Mouse (Mus musculus) lung, adult 18-20 months (tissue): Measurements from ENCODE around the gene Slc38a7.
"Not testable (repeated sequence)": the region's sequence is repeated elsewhere in the genome, so short reads cannot be mapped to it uniquely, and the experiment has no call there.

ENCODE experiments used
- DNase-seq, 2 experiments: peaks; one replicate each; pipeline ENCODE4 v3.0.0; 2022; ENCODE audit warnings: mixed read lengths in 2 of 2

Gene Slc38a7

GRCm38 (mm10) chr8:95853102-95853843 is at the start of gene Slc38a7:
Gene Slc38a7 (minus strand): TSS chr8:95853539.
- DNase-seq = peak; percentile 87 to 90

GRCm38 (mm10) chr8:95901864-95902263 is 48.5 kb upstream of the Slc38a7 start:
- peak in 1 of 2 experiments; percentile 9 for DNase-seq

GRCm38 (mm10) chr8:95893701-95894100 is 40.4 kb upstream of the Slc38a7 start:
- no peak for DNase-seq

GRCm38 (mm10) chr8:95888285-95889136 is 35.2 kb upstream of the Slc38a7 start, which contains the start of gene Got2:
Gene Got2 (minus strand): TSS chr8:95888547.
- peak; percentile 88 to 90 for DNase-seq

- DNase-seq = peak; percentile 75 to 78
Observed at GRCm38 (mm10) chr8:95887578-95888284, 34.4 kb upstream of the Slc38a7 start.

- DNase-seq = peak; percentile 32 to 48
Observed at GRCm38 (mm10) chr8:95886647-95887577, 33.6 kb upstream of the Slc38a7 start.

- DNase-seq = no peak
Observed at GRCm38 (mm10) chr8:95885966-95886365, 32.6 kb upstream of the Slc38a7 start.

DNA sequence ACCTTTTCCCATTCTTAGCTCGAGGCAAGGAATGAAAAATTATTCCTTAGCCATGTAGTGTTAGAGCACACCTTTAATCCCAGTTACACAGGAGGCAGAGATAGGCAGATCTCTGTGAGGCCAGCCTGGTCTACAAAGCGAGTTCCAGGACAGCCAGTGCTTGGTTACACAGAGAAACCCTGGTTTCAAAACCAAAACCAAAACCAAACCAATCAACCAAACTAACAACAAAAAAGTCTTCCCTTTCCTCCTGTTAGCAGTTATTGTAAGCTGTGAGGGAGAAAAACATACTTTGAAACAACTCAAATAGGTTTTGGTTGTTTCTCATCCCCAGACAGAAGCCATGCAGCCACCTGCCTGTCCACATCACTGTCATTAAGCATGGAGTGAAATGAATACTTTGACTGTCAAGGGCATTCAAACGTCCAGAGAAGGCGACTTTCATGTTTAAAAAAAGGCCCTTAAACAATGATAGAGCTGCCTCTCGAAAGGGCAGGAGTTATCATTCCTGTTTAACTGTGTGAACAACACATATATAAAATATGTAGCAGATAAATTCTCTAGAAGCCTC is 32.0 kb upstream of the Slc38a7 start:
- DNase-seq = no peak

DNA sequence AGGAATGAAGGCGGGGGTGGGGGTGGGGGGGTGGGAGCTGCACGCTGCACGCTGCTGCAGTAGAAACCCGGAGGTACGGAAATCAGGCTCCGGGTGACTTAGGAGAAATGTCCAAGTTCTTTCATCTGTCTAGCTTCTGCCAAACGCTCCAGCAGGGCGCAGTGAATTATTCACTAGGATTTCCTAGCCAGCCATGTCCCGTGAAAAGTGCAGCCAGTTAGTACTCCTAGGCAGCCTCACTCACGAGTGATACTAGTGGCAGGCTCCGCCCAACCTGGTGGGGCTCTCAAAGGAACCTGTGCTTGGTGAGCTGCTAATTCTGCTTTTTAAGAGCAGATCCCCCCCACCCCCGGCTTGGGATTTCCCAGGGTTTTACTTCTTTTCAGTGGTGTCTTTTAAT is 31.2 kb upstream of the Slc38a7 start:
- no peak for DNase-seq

DNA sequence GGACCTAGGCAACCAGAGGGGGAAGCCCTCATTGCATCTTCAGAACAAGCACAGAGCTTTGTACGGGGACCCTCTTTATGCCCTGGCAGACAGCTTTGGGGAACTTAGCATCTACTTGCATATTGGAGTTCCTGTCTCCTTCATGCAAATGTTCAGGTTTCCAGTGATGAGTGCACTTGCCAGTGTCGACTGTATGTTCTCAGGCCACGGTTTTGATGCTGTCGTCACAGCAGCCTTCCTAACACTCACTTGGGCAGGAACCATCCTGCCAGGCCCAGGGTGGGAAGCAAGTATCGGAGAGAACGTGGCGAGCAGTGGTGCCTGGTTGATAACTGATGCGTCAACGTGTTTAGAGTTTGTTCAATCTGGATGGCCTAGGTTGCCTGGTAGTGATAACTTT is 28.9 kb upstream of the Slc38a7 start:
- no peak for DNase-seq

GRCm38 (mm10) chr8:95881576-95881975 is 28.2 kb upstream of the Slc38a7 start:
- DNase-seq = no peak

GRCm38 (mm10) chr8:95879823-95880222 is 26.5 kb upstream of the Slc38a7 start:
- no peak for DNase-seq

DNA sequence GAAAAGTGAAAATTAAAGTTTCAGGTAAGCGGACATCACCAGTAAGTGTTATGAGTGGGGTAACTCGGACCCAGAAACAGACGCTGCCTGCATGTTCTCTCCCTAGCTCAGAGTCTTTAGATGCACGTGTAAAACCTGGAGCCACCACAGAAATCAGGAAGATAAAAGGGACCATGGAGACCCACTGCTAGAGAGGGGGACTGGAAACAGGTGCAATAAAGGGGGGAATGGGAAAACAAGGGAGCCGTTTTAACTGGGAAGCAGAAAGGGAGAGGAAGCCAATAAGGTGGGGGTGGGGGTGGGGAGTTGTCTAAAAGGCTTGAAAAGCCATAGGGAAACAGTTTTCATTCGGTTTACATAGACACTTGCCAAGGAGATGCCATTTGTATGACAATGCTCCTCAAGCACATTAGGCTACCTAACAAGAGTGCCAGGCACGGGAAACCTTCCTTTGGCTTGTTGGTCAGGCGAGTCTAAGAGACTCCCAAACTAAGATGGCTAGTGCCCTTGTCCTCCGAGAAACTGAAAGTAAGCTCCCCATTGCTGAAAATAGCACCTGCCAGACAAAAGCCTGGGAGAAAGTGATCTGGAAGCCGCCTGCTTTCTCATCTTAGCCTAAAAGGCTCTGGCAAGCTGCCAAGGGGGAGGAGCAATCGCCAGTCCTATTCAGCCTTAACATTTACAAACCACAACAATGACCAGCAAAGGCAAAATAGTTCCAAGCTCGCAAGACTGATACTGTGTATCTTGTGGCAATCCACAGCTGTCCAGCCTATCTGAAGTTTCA is 25.0 kb upstream of the Slc38a7 start:
- peak; percentile 43 to 51 for DNase-seq

DNA sequence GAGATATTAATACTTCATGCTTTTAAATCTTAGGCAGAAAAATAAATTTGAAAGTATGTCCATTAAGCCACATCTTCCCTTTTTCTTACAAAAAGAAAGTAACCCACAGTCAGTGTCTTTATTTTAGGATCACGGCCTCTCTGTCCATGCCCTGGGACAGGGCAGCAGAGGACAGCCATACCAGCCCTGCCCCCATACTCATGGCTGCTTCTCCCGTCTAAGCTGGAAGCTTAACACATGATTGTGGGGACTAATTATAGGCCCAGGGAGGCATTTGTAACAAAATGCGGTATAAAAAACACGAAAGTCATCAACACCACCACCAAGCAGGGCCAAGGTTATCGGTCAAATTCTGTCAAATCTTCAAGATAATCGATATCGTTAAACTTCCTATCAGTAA is 21.9 kb upstream of the Slc38a7 start:
- no peak for DNase-seq

DNA sequence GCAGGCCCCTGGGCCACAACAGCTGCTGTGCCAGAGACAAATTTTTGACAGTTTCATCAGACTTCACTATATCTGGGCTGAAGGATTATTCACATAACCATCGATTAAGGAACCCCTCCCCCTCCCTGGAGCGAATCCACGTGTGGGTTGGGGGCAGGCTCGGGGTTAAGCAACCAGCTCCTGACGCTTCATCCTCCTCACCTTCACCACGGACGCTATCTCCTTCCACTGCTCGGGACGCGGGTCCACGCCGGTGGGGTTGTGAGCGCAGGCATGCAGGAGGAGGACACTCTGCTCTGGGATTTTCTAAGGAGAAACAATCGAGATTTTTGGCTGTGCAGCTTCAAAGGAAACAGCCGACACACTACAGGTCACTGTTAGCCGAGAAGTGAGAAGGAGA is 18.4 kb upstream of the Slc38a7 start:
- DNase-seq = no peak

- DNase-seq = not testable (repeated sequence)
Observed at GRCm38 (mm10) chr8:95864851-95865250, 11.5 kb upstream of the Slc38a7 start.

DNA sequence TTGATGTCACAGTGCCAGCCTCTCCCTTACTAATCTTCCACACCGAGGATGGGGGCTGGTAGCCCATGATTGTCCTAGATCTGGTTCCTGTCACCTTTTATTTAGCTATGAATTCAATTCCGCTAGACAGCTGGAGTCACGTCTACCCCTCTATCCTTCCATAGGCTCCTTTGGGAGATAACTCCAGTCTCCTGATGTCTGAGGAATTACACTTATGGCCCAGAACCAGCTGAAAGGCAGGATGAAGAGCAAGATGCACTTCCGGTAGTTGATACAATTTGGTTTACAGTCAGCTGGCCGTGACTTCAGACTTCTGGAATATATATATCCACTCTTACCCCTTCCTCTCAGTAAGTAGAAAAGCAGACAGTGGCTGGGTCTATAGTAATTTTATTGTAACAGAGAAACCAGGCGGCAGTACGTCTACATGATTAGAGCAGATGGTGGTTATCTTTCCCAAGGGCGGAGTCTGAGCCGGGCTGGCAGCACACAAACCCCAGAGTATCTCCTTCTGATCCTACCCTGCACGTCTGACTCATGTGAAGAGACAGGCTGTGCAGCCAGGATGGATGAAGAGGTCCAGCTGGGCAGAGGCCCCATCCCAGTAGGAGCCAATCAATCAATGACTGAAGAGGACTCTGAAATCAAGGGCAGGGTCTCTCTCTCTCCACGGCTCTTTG is 10.6 kb upstream of the Slc38a7 start:
- not testable (repeated sequence) for DNase-seq

DNA sequence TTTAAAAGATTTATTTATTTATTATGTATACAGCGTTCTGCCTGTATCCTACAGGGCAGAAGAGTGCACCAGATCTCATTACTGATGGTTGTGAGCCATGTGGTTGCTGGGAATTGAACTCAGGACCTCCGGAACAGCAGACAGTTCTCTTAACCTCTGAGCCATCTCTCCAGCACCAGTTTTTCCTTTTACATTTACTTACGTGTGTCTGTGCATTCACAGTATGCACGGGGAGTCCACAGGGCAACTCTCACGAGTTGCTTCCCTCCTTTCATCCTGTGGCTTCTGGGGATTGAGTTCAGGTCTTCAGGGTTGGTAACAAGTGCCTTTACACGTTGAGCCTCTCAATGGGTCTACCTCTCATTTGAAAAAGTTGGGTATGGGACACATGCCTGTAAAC is 835 bp upstream of the Slc38a7 start:
- no peak for DNase-seq

- peak; percentile 71 to 77 for DNase-seq
Observed at GRCm38 (mm10) chr8:95852290-95852689, 1.0 kb downstream of the Slc38a7 start.

DNA sequence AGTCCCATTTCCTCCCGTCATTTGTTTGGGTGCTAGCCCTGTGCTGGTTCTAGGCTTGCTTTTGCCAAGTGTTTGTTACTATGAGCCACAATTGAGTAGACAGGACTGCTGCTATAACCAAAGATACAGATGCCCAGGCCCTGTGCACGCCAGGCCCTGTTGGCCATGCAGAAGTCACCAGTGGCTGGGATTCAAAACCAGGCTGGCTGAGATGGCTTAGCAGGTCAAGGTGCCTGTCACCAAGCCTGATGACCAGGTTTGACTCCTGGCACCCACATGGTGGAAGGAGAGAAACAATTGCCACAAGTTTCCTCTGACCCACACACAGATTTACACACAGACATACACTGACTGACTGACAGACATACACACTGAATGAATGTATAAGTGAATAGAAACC is 3.0 kb downstream of the Slc38a7 start:
- no peak for DNase-seq
